Mouse (Mus musculus): ENCODE results near the gene Mrgpre. TPM values are rescaled to one million over a fixed set of nuclear protein-coding genes. Genes with fewer than 3 reads are reported as not detected.

Mrgpre gene
- polyA plus RNA-seq (2014; fragmentation: Nextera tagmentation; extraction: Ambion mirVana): 0.59 and 0.86 TPM in 2 replicates

DNA sequence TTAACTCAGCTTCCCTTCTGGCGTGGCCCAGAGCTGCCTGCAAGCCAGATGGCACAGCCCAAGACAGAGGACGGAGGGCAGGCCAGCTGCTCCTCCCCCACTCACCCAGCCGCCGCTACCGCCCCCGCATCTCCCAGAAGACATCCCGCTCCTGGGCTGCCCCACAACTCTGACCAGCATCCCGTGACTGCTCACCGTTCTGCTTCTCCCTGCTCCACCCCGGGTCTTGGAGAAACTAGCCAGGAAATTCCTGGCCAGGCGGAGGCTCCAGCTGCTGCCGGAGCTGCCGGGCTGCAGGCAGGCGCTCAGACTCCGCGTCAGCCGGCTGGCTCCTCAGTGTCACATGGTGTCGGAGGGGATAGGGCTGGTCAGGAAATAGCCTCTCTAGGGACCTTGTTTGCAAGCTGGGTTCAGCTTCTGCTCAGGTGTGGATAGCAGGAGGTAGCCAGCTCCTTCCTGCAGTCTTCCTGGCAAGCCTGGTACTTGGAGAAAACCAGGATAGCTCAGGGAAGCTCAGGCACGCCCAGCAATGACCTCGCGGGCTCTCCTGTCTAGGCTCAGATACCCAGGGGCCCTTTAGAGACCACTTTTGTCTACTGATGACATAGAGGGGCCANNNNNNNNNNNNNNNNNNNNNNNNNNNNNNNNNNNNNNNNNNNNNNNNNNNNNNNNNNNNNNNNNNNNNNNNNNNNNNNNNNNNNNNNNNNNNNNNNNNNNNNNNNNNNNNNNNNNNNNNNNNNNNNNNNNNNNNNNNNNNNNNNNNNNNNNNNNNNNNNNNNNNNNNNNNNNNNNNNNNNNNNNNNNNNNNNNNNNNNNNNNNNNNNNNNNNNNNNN, at the start of gene Mrgpre:
Mrgpre (minus strand) TSS at position 505 of the 834 bp plus-strand sequence.
- peak within 1 kb of the TSS; percentile 65 for H3K4me2 ChIP-seq
- peaks cover 9% of the 10 kb centered on the region for H3K27me3 ChIP-seq (replicated peaks; ENCODE audit: control insufficient read depth, insufficient read depth, low read length)
- H3K36me3 ChIP-seq (ENCODE audit: control insufficient read depth, insufficient read depth, low read length): no peaks in the 10 kb centered on the region
- WGBS: 5% methylated on average over 21 of the region's 21 CpGs
- peak within 1 kb of the TSS; percentile 39 for H3K4me3 ChIP-seq (ENCODE audit: low read depth, low read length)
- H3K9ac ChIP-seq (ENCODE audit: low read depth, low read length): peak within 1 kb of the TSS; percentile 25; the same call in 1 of the 2 replicates
- ATAC-seq (replicated peaks; ENCODE audit: low FRiP score) (peak; percentile 61), DNase-seq (ENCODE audit: low spot score) (peak; percentile 59)
- H3K9me3 ChIP-seq (ENCODE audit: control insufficient read depth, low read length): no peaks in the 10 kb centered on the region
- H3K27ac ChIP-seq (ENCODE audit: low read depth, low read length): no peak within 1 kb of the TSS; the same call in 1 of the 2 replicates
- peaks cover 3% of the 10 kb centered on the region; the same call in 1 of the 2 replicates for H3K4me1 ChIP-seq (replicated peaks; ENCODE audit: control insufficient read depth, insufficient read depth, low read length)

- WGBS: 67% methylated on average over 6 of the region's 6 CpGs
- H3K27ac ChIP-seq (ENCODE audit: low read depth, low read length): no peak overlapping the region
- peaks cover 8% of the 10 kb centered on the region; the same call in 1 of the 2 replicates for H3K4me1 ChIP-seq (replicated peaks; ENCODE audit: control insufficient read depth, insufficient read depth, low read length)
Measured at GRCm38 (mm10) chr7:143833581-143834190, 49.4 kb upstream of the Mrgpre start.

GRCm38 (mm10) chr7:143832611-143833010, 48.3 kb upstream of the Mrgpre start:
- ATAC-seq (replicated peaks; ENCODE audit: low FRiP score) (no peak), DNase-seq (ENCODE audit: low spot score) (no peak)
- peaks cover 2% of the 10 kb centered on the region; the same call in 1 of the 2 replicates for H3K36me3 ChIP-seq (ENCODE audit: control insufficient read depth, insufficient read depth, low read length)
- 86% methylated on average over 2 of the region's 2 CpGs for WGBS
- H3K4me1 ChIP-seq (replicated peaks; ENCODE audit: control insufficient read depth, insufficient read depth, low read length): peaks cover 8% of the 10 kb centered on the region; the same call in 1 of the 2 replicates
- no peak overlapping the region for H3K27ac ChIP-seq (ENCODE audit: low read depth, low read length)
- no peaks in the 10 kb centered on the region for H3K9me3 ChIP-seq (ENCODE audit: control insufficient read depth, low read length)
- no peak overlapping the region for H3K9ac ChIP-seq (ENCODE audit: low read depth, low read length)
- no peaks in the 10 kb centered on the region for H3K27me3 ChIP-seq (replicated peaks; ENCODE audit: control insufficient read depth, insufficient read depth, low read length)
- no peak overlapping the region for H3K4me3 ChIP-seq (ENCODE audit: low read depth, low read length)
- H3K4me2 ChIP-seq: no peak overlapping the region

More at GRCm38 (mm10) chr7:143833581-143834190, 49.4 kb upstream of the Mrgpre start:
- ATAC-seq (replicated peaks; ENCODE audit: low FRiP score) (no peak), DNase-seq (ENCODE audit: low spot score) (no peak)
- no peaks in the 10 kb centered on the region for H3K9me3 ChIP-seq (ENCODE audit: control insufficient read depth, low read length)
- H3K4me3 ChIP-seq (ENCODE audit: low read depth, low read length): no peak overlapping the region
- H3K27me3 ChIP-seq (replicated peaks; ENCODE audit: control insufficient read depth, insufficient read depth, low read length): no peaks in the 10 kb centered on the region
- 0 out of 2 replicates have a peak overlapping the region, but pooled peaks have one; percentile 7 for H3K4me2 ChIP-seq
- peaks cover 4% of the 10 kb centered on the region; the same call in 1 of the 2 replicates for H3K36me3 ChIP-seq (ENCODE audit: control insufficient read depth, insufficient read depth, low read length)
- H3K9ac ChIP-seq (ENCODE audit: low read depth, low read length): no peak overlapping the region

- no peak overlapping the region for H3K4me3 ChIP-seq (ENCODE audit: low read depth, low read length)
- H3K4me1 ChIP-seq (replicated peaks; ENCODE audit: control insufficient read depth, insufficient read depth, low read length): peaks cover 8% of the 10 kb centered on the region; the same call in 1 of the 2 replicates
- H3K9ac ChIP-seq (ENCODE audit: low read depth, low read length): no peak overlapping the region
- no peaks in the 10 kb centered on the region for H3K9me3 ChIP-seq (ENCODE audit: control insufficient read depth, low read length)
- no peak overlapping the region for H3K4me2 ChIP-seq
- no peaks in the 10 kb centered on the region for H3K36me3 ChIP-seq (ENCODE audit: control insufficient read depth, insufficient read depth, low read length)
- DNase-seq (ENCODE audit: low spot score) (no peak), ATAC-seq (replicated peaks; ENCODE audit: low FRiP score) (no peak)
- H3K27me3 ChIP-seq (replicated peaks; ENCODE audit: control insufficient read depth, insufficient read depth, low read length): no peaks in the 10 kb centered on the region
- H3K27ac ChIP-seq (ENCODE audit: low read depth, low read length): no peak overlapping the region
- WGBS: 83% methylated on average over 8 of the region's 8 CpGs
Measured at GRCm38 (mm10) chr7:143832196-143832595, 47.9 kb upstream of the Mrgpre start.

GRCm38 (mm10) chr7:143830399-143830798, 46.1 kb upstream of the Mrgpre start:
- Histone ChIP-seq H3K4me1 (replicated peaks; ENCODE audit: control insufficient read depth, insufficient read depth, low read length) (peaks cover 8% of the 10 kb centered on the region; the same call in 1 of the 2 replicates), H3K9me3 (ENCODE audit: control insufficient read depth, low read length) (no peaks in the 10 kb centered on the region), H3K9ac (ENCODE audit: low read depth, low read length) (peak overlapping the region; percentile 63), H3K36me3 (ENCODE audit: control insufficient read depth, insufficient read depth, low read length) (no peaks in the 10 kb centered on the region), H3K4me2 (peak overlapping the region; percentile 85), H3K27me3 (replicated peaks; ENCODE audit: control insufficient read depth, insufficient read depth, low read length) (no peaks in the 10 kb centered on the region), H3K4me3 (ENCODE audit: low read depth, low read length) (peak overlapping the region; percentile 68), H3K27ac (ENCODE audit: low read depth, low read length) (no peak overlapping the region)
- ATAC-seq (replicated peaks; ENCODE audit: low FRiP score) (no peak; the same call in 1 of the 2 replicates), DNase-seq (ENCODE audit: low spot score) (no peak)
- WGBS: 15% methylated on average over 6 of the region's 6 CpGs

- Histone ChIP-seq H3K27ac (ENCODE audit: low read depth, low read length) (peak overlapping the region; percentile 76), H3K9me3 (ENCODE audit: control insufficient read depth, low read length) (no peaks in the 10 kb centered on the region), H3K4me1 (replicated peaks; ENCODE audit: control insufficient read depth, insufficient read depth, low read length) (peaks cover 3% of the 10 kb centered on the region; the same call in 1 of the 2 replicates), H3K4me2 (peak overlapping the region; percentile 85), H3K9ac (ENCODE audit: low read depth, low read length) (peak overlapping the region; percentile 70), H3K27me3 (replicated peaks; ENCODE audit: control insufficient read depth, insufficient read depth, low read length) (no peaks in the 10 kb centered on the region), H3K36me3 (ENCODE audit: control insufficient read depth, insufficient read depth, low read length) (no peaks in the 10 kb centered on the region), H3K4me3 (ENCODE audit: low read depth, low read length) (peak overlapping the region; percentile 68)
- 1% methylated on average over 37 of the region's 37 CpGs for WGBS
- peak; percentile 97 for ATAC-seq (replicated peaks; ENCODE audit: low FRiP score)
- DNase-seq (ENCODE audit: low spot score): peak; percentile 94
Measured at GRCm38 (mm10) chr7:143829504-143830331, 45.4 kb upstream of the Mrgpre start.

GRCm38 (mm10) chr7:143826985-143827384, 42.7 kb upstream of the Mrgpre start:
- H3K4me1 ChIP-seq (replicated peaks; ENCODE audit: control insufficient read depth, insufficient read depth, low read length): peaks cover 10% of the 10 kb centered on the region
- DNase-seq (ENCODE audit: low spot score) (no peak), ATAC-seq (replicated peaks; ENCODE audit: low FRiP score) (no peak)
- no peaks in the 10 kb centered on the region for H3K9me3 ChIP-seq (ENCODE audit: control insufficient read depth, low read length)
- no peak overlapping the region for H3K9ac ChIP-seq (ENCODE audit: low read depth, low read length)
- WGBS: 84% methylated on average over 2 of the region's 2 CpGs
- no peak overlapping the region for H3K4me2 ChIP-seq
- no peak overlapping the region for H3K4me3 ChIP-seq (ENCODE audit: low read depth, low read length)
- H3K27ac ChIP-seq (ENCODE audit: low read depth, low read length): no peak overlapping the region
- no peaks in the 10 kb centered on the region for H3K27me3 ChIP-seq (replicated peaks; ENCODE audit: control insufficient read depth, insufficient read depth, low read length)
- no peaks in the 10 kb centered on the region for H3K36me3 ChIP-seq (ENCODE audit: control insufficient read depth, insufficient read depth, low read length)

DNA sequence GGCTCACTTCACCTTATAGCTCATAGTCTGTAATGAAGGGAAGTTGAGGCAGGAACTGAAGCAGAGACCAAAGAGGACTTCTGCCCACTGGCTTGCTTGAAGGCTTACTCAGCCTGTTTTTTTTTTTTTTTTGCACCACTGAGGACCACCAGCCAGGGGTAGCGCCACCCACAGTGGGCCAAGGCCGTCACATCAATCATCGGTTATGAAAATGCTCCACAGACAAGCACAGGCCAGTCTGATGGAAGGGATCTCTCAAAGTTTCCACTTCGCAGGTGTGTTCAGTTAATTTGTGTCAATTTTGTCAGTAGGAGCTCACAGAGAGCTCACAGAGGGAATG, 38.9 kb upstream of the Mrgpre start:
- Histone ChIP-seq H3K36me3 (ENCODE audit: control insufficient read depth, insufficient read depth, low read length) (peaks cover 8% of the 10 kb centered on the region; the same call in 1 of the 2 replicates), H3K9ac (ENCODE audit: low read depth, low read length) (peak overlapping the region; percentile 73), H3K4me1 (replicated peaks; ENCODE audit: control insufficient read depth, insufficient read depth, low read length) (peaks cover 11% of the 10 kb centered on the region), H3K4me2 (peak overlapping the region; percentile 80), H3K4me3 (ENCODE audit: low read depth, low read length) (peak overlapping the region; percentile 63), H3K9me3 (ENCODE audit: control insufficient read depth, low read length) (no peaks in the 10 kb centered on the region), H3K27me3 (replicated peaks; ENCODE audit: control insufficient read depth, insufficient read depth, low read length) (no peaks in the 10 kb centered on the region), H3K27ac (ENCODE audit: low read depth, low read length) (peak overlapping the region; percentile 62; the same call in 1 of the 2 replicates)
- ATAC-seq (replicated peaks; ENCODE audit: low FRiP score): peak; percentile 19
- DNase-seq (ENCODE audit: low spot score): no peak
- WGBS: 79% methylated on average over 4 of the region's 4 CpGs

Measured in liver, embryonic 11.5 days (tissue).